Mouse (Mus musculus) liver, postnatal 0 days (tissue): ENCODE measurements around the gene Taf10.

Experiments
- CTCF ChIP-seq: sonication (generic); IDR thresholded peaks from 2 replicates; pipeline ENCODE4 v1.5.1; 2016; ENCODE audit warnings: antibody characterized with exemption, low read depth
- EP300 ChIP-seq: IDR thresholded peaks from 2 replicates; pipeline ENCODE4 v1.6.1; 2016; ENCODE audit warnings: antibody characterized with exemption, low read depth, mild to moderate bottlenecking

- TF ChIP-seq CTCF: no peak
- peak; percentile 25; the same call in 1 of the 2 replicates for TF ChIP-seq EP300
Observed at GRCm38 (mm10) chr7:105751491-105752433, 7.6 kb upstream of the Taf10 start, which contains the start of gene Tpp1.
